Mouse (Mus musculus) limb, embryonic 15.5 days (tissue): ENCODE results near the gene Efcab9. TPM values are rescaled to one million over a fixed set of nuclear protein-coding genes. Genes with fewer than 3 reads are reported as not detected.
A peak's percentile ranks its signal among the peaks of the same experiment; 100 is the strongest.

Experiments
- ATAC-seq: fragments of 200-750 bp; cut with Nextera tagmentation; 2 replicates; pipeline ENCODE4 v1.8.0; 2017; ENCODE audit warnings: low read depth, moderate TSS enrichment; ENCODE audit not compliant: insufficient number of reproducible peaks, low FRiP score, low TSS enrichment
- H3K27ac ChIP-seq: fragments of 300-500 bp; sonication (generic); 2 replicates; pipeline ENCODE4 v1.5.1; 2015; ENCODE audit warnings: moderate library complexity, mild to moderate bottlenecking, inconsistent platforms
- H3K27me3 ChIP-seq: fragments of 300-500 bp; sonication (generic); 2 replicates; pipeline ENCODE4 v1.6.1; 2015; ENCODE audit warnings: inconsistent platforms
- H3K36me3 ChIP-seq: fragments of 300-500 bp; sonication (generic); 2 replicates; pipeline ENCODE4 v1.6.1; 2015; ENCODE audit warnings: inconsistent platforms
- H3K4me1 ChIP-seq: fragments of 300-500 bp; sonication (generic); 2 replicates; pipeline ENCODE4 v1.6.1; 2015; ENCODE audit warnings: inconsistent platforms
- H3K4me2 ChIP-seq: fragments of 300-500 bp; sonication (generic); 2 replicates; pipeline ENCODE4 v1.6.1; 2015; ENCODE audit warnings: mild to moderate bottlenecking, inconsistent platforms
- H3K4me3 ChIP-seq: fragments of 300-500 bp; sonication (generic); 2 replicates; pipeline ENCODE4 v1.5.1; 2015; ENCODE audit warnings: mild to moderate bottlenecking, inconsistent platforms
- H3K9ac ChIP-seq: fragments of 300-500 bp; sonication (generic); 2 replicates; pipeline ENCODE4 v1.6.1; 2015; ENCODE audit warnings: inconsistent platforms
- H3K9me3 ChIP-seq: fragments of 300-500 bp; sonication (generic); 2 replicates; pipeline ENCODE4 v1.6.1; 2016; ENCODE audit warnings: inconsistent platforms
- WGBS: fragments of 180-500 bp; shearing (Covaris S2); methylation state at CpG from one replicate; pipeline ENCODE4 v1.1.7; 2015; 5-methylcytosine and 5-hydroxymethylcytosine counted together
- polyA plus RNA-seq: library from polyadenylated mRNA; unstranded; fragments of >200 nt; fragmentation: Nextera tagmentation; extraction: Ambion mirVana; gene quantifications from 2 replicates; pipeline ENCODE4 v1.2.1, GENCODE M21; 2015

Gene Efcab9
- polyA plus RNA-seq, 1 experiment from 2014 or later: not detected

- no peaks in the 10 kb centered on the region for H3K9me3 ChIP-seq
- H3K4me2 ChIP-seq: no peak overlapping the region
- H3K36me3 ChIP-seq: no peaks in the 10 kb centered on the region
- H3K9ac ChIP-seq: no peak overlapping the region
- H3K4me1 ChIP-seq: peaks cover 31% of the 10 kb centered on the region
- no peak for ATAC-seq
- H3K4me3 ChIP-seq: no peak overlapping the region
- H3K27ac ChIP-seq: peak overlapping the region; percentile 71
- H3K27me3 ChIP-seq: no peaks in the 10 kb centered on the region
- WGBS: 61% methylated on average over 8 of the region's 8 CpGs
Measured at GRCm38 (mm10) chr11:32565088-32565487, 33.2 kb upstream of the Efcab9 start.

GRCm38 (mm10) chr11:32564629-32565028, 32.7 kb upstream of the Efcab9 start:
- Histone ChIP-seq H3K4me2 (no peak overlapping the region), H3K4me3 (no peak overlapping the region), H3K36me3 (no peaks in the 10 kb centered on the region), H3K27me3 (no peaks in the 10 kb centered on the region), H3K4me1 (peaks cover 31% of the 10 kb centered on the region), H3K9me3 (no peaks in the 10 kb centered on the region), H3K27ac (peak overlapping the region; percentile 71), H3K9ac (no peak overlapping the region)
- no peak for ATAC-seq
- WGBS: 44% methylated on average over 4 of the region's 4 CpGs

GRCm38 (mm10) chr11:32563660-32564059, 31.8 kb upstream of the Efcab9 start:
- ATAC-seq: no peak
- H3K4me2 ChIP-seq: no peak overlapping the region
- H3K27me3 ChIP-seq: no peaks in the 10 kb centered on the region
- H3K4me1 ChIP-seq: peaks cover 32% of the 10 kb centered on the region
- no peaks in the 10 kb centered on the region for H3K36me3 ChIP-seq
- 60% methylated on average over 3 of the region's 3 CpGs for WGBS
- H3K9me3 ChIP-seq: no peaks in the 10 kb centered on the region
- H3K4me3 ChIP-seq: no peak overlapping the region
- H3K27ac ChIP-seq: no peak overlapping the region
- H3K9ac ChIP-seq: no peak overlapping the region

GRCm38 (mm10) chr11:32562706-32563105, 30.8 kb upstream of the Efcab9 start:
- no peak for ATAC-seq
- 75% methylated on average over 5 of the region's 5 CpGs for WGBS
- H3K9me3 ChIP-seq: no peaks in the 10 kb centered on the region

GRCm38 (mm10) chr11:32561465-32562355, 29.8 kb upstream of the Efcab9 start:
- H3K4me3 ChIP-seq: no peak overlapping the region
- WGBS: 76% methylated on average over 10 of the region's 10 CpGs

More at GRCm38 (mm10) chr11:32562706-32563105, 30.8 kb upstream of the Efcab9 start:
- Histone ChIP-seq H3K27ac (no peak overlapping the region), H3K4me1 (peaks cover 35% of the 10 kb centered on the region), H3K27me3 (no peaks in the 10 kb centered on the region), H3K36me3 (no peaks in the 10 kb centered on the region), H3K9ac (no peak overlapping the region), H3K4me3 (no peak overlapping the region), H3K4me2 (no peak overlapping the region)

GRCm38 (mm10) chr11:32560015-32560770, 28.3 kb upstream of the Efcab9 start:
- Histone ChIP-seq H3K9me3 (no peaks in the 10 kb centered on the region), H3K4me2 (no peak overlapping the region), H3K36me3 (no peaks in the 10 kb centered on the region), H3K9ac (no peak overlapping the region), H3K27ac (no peak overlapping the region), H3K27me3 (no peaks in the 10 kb centered on the region), H3K4me1 (peaks cover 31% of the 10 kb centered on the region), H3K4me3 (no peak overlapping the region)
- ATAC-seq: no peak
- WGBS: 88% methylated on average over 12 of the region's 12 CpGs

More at GRCm38 (mm10) chr11:32561465-32562355, 29.8 kb upstream of the Efcab9 start:
- Histone ChIP-seq H3K4me2 (no peak overlapping the region), H3K27ac (no peak overlapping the region), H3K36me3 (no peaks in the 10 kb centered on the region), H3K4me1 (peaks cover 35% of the 10 kb centered on the region), H3K27me3 (no peaks in the 10 kb centered on the region), H3K9me3 (no peaks in the 10 kb centered on the region), H3K9ac (no peak overlapping the region)
- ATAC-seq: no peak

GRCm38 (mm10) chr11:32558677-32559076, 26.8 kb upstream of the Efcab9 start:
- Histone ChIP-seq H3K9ac (no peak overlapping the region), H3K36me3 (no peaks in the 10 kb centered on the region), H3K4me3 (no peak overlapping the region), H3K9me3 (no peaks in the 10 kb centered on the region), H3K4me1 (peaks cover 24% of the 10 kb centered on the region), H3K27me3 (no peaks in the 10 kb centered on the region), H3K27ac (no peak overlapping the region), H3K4me2 (no peak overlapping the region)
- ATAC-seq: no peak
- WGBS: 16% methylated on average over 8 of the region's 8 CpGs

GRCm38 (mm10) chr11:32558026-32558425, 26.1 kb upstream of the Efcab9 start:
- no peak overlapping the region for H3K9ac ChIP-seq
- no peak overlapping the region for H3K27ac ChIP-seq
- H3K4me1 ChIP-seq: peaks cover 24% of the 10 kb centered on the region
- no peaks in the 10 kb centered on the region for H3K36me3 ChIP-seq
- H3K4me2 ChIP-seq: no peak overlapping the region
- WGBS: 96% methylated on average over 4 of the region's 4 CpGs
- no peak for ATAC-seq
- no peaks in the 10 kb centered on the region for H3K9me3 ChIP-seq
- no peak overlapping the region for H3K4me3 ChIP-seq
- no peaks in the 10 kb centered on the region for H3K27me3 ChIP-seq

GRCm38 (mm10) chr11:32556333-32556990, 24.6 kb upstream of the Efcab9 start:
- Histone ChIP-seq H3K27me3 (no peaks in the 10 kb centered on the region), H3K4me1 (peaks cover 32% of the 10 kb centered on the region), H3K36me3 (no peaks in the 10 kb centered on the region), H3K27ac (0 out of 2 replicates have a peak overlapping the region, but pooled peaks have one; percentile 3), H3K4me3 (no peak overlapping the region), H3K9ac (no peak overlapping the region), H3K9me3 (no peaks in the 10 kb centered on the region), H3K4me2 (no peak overlapping the region)
- 78% methylated on average over 10 of the region's 10 CpGs for WGBS
- ATAC-seq: no peak

- H3K27me3 ChIP-seq: no peaks in the 10 kb centered on the region
Measured at GRCm38 (mm10) chr11:32555103-32555689, 23.3 kb upstream of the Efcab9 start.

More at GRCm38 (mm10) chr11:32555103-32555689, 23.3 kb upstream of the Efcab9 start:
- no peak overlapping the region for H3K27ac ChIP-seq
- 93% methylated on average over 12 of the region's 12 CpGs for WGBS
- ATAC-seq: no peak
- H3K4me3 ChIP-seq: no peak overlapping the region
- no peaks in the 10 kb centered on the region for H3K9me3 ChIP-seq
- no peak overlapping the region for H3K4me2 ChIP-seq
- H3K9ac ChIP-seq: no peak overlapping the region
- H3K36me3 ChIP-seq: no peaks in the 10 kb centered on the region
- peaks cover 45% of the 10 kb centered on the region for H3K4me1 ChIP-seq
